Mouse (Mus musculus) layer of hippocampus, adult 9-11 months (tissue): ENCODE results near the gene Flvcr1.

Experiments
- DNase-seq: peaks from one replicate; pipeline ENCODE4 v3.0.0; 2022

Flvcr1 gene

GRCm38 (mm10) chr1:190978511-190979073, 47.4 kb downstream of the Flvcr1 start:
- no peak for DNase-seq

GRCm38 (mm10) chr1:190978001-190978400, 48.0 kb downstream of the Flvcr1 start:
- DNase-seq: no peak

- no peak for DNase-seq
Measured at GRCm38 (mm10) chr1:190976887-190977573, 48.9 kb downstream of the Flvcr1 start.

- DNase-seq: no peak
Measured at GRCm38 (mm10) chr1:190974833-190975232, 51.1 kb downstream of the Flvcr1 start.

- no peak for DNase-seq
Measured at GRCm38 (mm10) chr1:190974191-190974590, 51.8 kb downstream of the Flvcr1 start.

GRCm38 (mm10) chr1:190972612-190973192, 53.3 kb downstream of the Flvcr1 start:
- DNase-seq: peak; percentile 16

- DNase-seq: peak; percentile 21
Measured at GRCm38 (mm10) chr1:190971708-190972610, 54.0 kb downstream of the Flvcr1 start.

- DNase-seq: no peak
Measured at GRCm38 (mm10) chr1:190968010-190968409, 57.9 kb downstream of the Flvcr1 start.

- DNase-seq: no peak
Measured at GRCm38 (mm10) chr1:190964992-190965780, 60.8 kb downstream of the Flvcr1 start.

GRCm38 (mm10) chr1:190962760-190963159, 63.2 kb downstream of the Flvcr1 start:
- DNase-seq: no peak

- DNase-seq: no peak
Measured at GRCm38 (mm10) chr1:190958821-190959220, 67.1 kb downstream of the Flvcr1 start.
